Mouse (Mus musculus) gastrocnemius, postnatal 4 days (tissue): ENCODE data around the gene Cwc27. TPM values are rescaled to one million over a fixed set of nuclear protein-coding genes. Genes with fewer than 3 reads are reported as not detected.

Experiments used
- DNase-seq, 2 experiments: peaks; one replicate each; pipeline ENCODE4 v3.0.0; 2021 to 2022; ENCODE audit warnings: low spot score in 2 of 2, mixed read lengths in 2 of 2
- long read RNA-seq, 2 experiments: library from polyadenylated mRNA; stranded (forward); transcript quantifications; one replicate each; pipeline ENCODE4 v2.0.0; 2021
- total RNA-seq, 2 experiments: library from RNA; stranded (reverse); gene quantifications; 2 replicates each; pipeline ENCODE4 v1.2.3; 2021

Cwc27 gene
- 10 to 100 TPM; 20.1 to 22.6 TPM for total RNA-seq
- long read RNA-seq, experiment 1, transcript Cwc27-201 (14 exons, 2,071 nt): major isoform, 22 of 38 reads
- long read RNA-seq, experiment 1, partial matches to known transcripts: 7 of 38 reads
- long read RNA-seq, experiment 1, other reads (novel, unspliced or antisense): 9 of 38 reads
- long read RNA-seq, experiment 2, transcript Cwc27-201 (14 exons, 2,071 nt): major isoform, 12 of 20 reads
- long read RNA-seq, experiment 2, partial matches to known transcripts: 2 of 20 reads
- long read RNA-seq, experiment 2, other reads (novel, unspliced or antisense): 6 of 20 reads

DNA sequence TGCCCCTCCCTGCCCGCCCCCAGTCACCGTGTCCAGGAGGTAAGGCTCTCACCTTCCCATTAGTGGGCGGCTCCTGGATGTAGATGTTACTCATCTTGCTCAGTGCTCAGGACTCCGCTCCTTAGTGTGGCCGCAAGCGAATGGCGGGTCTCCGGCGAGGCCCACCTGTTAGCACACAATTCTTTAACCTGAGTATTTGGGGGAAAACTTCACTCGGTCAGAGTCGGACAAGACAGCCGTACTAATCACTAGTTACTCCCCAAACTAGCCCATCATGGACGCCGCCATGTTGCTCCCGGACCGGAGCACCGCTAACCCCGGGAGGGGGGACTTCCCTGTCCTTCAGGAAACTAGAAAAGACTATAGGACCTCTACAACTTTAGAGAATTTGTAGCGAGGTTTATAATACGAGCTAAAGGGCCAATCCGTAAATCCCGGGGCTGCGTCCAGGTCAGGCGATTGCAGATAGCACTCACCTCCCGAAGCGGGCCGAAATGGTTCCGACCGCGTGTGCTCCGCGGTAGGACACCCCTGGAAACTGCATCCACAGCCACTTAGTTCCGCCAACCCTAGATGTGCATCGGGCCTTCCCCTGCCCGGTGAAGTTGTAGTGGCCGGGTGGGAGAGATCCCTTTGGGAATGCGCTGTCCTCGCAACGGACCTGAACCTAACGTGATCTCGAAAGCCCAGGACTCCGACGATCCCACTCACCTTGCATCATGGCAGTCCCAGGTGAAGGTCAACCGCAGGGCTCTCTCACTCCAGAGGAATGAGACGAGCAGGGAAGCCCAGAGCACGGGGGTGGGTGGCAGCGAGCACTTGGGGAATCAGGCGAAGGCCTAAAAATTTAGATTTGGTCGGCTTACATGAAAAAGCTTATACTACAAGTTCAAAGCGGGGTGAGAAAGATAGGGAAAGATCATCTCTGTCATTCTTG, at the start of gene Cwc27:
TSS of gene Cwc27 (minus strand) at position 508 of the 937 bp plus-strand sequence.
- DNase-seq: peak; percentile 33 to 79

DNA sequence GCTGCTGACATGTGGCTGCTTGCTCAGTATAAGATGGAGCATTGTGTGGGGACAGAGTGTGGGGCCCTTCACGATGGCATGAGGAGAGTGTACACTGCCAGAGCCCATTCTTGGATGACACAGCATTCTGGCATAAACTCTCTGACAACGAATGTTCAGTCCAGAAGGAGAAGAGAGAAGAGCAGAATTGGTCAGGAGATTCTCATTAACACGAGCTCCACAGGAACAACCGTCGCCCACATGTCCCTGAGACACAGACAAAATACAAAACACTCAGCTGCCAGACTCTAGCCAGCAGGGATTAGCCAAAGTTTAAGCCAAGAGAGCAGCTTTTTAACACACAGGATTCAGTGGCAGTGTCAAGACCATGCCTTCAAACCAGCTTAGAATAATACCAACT, 49.8 kb upstream of the Cwc27 start:
- DNase-seq: no peak

- DNase-seq: peak in 1 of 2 experiments; percentile 28
These were observed 46.4 kb upstream of the Cwc27 start, which contains the start of gene Shisal2b for GRCm38 (mm10) chr13:104863127-104863979. Gene Shisal2b, minus strand, starts transcription at chr13:104863893.

DNA sequence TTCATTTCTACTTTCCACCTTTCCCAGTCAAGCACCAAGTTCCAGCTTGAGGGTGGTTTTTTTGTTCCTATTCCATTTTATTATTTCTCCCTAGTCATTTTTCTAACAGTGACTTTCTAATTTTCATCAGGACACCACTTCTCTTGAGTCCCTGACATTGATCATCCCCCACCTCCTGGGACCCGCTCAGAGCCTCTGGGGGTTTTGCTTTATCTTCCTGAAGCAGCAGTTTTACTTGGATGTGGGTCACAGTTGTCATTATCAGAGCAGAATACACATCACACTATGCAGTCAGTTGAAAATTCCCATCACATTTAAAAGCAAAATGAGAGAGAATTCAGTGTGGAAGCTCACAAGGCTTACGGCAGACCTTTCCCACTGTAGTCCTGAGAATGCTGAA, 36.7 kb upstream of the Cwc27 start:
- no peak for DNase-seq

GRCm38 (mm10) chr13:104843295-104844089, 26.6 kb upstream of the Cwc27 start:
- no peak for DNase-seq

DNA sequence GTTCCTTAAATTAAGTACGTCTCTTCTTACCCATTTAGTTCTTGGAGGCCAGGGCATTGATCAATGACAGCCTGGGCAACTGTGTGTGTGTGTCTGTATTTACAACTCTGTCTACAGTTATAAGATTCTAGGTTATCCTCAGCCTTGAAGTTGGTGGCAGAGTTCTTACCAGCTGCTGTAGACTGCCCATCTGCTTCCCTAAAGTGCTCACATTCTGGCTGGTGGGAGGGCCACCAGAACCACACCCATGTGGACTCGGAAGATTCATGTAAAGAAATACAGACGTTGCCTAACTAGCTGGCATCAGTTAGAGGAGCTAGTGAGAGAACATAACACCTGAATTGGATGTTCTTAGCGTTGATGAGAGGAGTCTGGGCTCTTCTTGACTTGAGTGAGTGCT, 25.0 kb upstream of the Cwc27 start:
- no peak for DNase-seq

DNA sequence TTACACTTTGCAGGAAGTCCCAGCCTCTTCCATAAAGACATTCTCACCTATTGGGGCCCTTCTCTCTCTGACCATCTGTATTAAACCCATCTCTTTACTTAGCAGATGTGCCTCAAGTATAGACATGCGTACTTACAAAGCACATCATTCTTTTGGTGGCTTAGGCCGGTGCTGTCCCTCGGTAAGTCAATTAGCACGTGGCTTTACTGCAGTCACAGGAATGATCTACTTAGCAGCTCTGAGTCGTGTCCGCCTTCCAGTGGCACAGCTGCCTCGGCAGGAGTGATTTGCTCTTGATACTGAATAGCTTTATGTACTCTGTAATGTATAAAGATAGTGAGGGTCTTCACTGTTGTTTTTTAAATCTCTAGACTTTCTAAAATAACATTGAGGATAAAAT, 20.7 kb upstream of the Cwc27 start:
- DNase-seq: no peak

DNA sequence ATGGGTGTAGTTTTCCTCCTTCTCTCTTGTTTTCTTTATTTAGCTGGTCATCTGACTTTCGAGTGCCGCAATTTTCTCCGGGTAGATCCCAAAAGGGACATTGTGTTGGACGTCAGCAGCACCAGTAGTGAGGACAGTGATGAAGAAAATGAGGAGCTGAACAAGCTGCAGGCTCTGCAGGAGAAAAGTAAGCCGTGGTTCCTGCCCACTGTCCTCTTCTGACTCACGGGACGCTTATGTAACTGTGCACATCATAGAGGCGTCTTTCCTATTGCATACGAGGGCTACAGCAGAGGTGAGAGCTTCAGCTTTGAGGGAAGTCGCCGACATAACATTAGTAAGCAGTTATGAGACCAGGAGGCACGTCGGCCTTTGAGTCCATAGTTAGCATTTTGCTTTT, 15.9 kb upstream of the Cwc27 start:
- no peak for DNase-seq

DNA sequence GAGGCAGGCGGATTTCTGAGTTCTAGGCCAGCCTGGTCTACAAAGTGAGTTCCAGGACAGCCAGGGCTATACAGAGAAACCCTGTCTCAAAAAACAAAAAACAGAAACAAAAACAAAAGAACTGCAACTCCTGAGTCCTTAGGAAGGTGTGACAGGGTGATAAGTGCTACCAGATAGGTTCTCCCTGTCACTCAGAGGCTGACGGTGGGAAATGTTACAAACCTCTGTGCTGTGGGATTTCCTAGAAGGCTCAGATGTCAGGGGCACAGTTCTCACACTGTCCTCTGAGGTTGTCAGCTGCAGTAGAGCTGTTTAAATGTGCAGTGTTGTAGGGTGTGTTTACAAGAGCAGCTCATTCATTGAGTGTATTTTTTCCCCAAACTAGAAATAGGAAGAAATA, 8.5 kb upstream of the Cwc27 start:
- DNase-seq: no peak

DNA sequence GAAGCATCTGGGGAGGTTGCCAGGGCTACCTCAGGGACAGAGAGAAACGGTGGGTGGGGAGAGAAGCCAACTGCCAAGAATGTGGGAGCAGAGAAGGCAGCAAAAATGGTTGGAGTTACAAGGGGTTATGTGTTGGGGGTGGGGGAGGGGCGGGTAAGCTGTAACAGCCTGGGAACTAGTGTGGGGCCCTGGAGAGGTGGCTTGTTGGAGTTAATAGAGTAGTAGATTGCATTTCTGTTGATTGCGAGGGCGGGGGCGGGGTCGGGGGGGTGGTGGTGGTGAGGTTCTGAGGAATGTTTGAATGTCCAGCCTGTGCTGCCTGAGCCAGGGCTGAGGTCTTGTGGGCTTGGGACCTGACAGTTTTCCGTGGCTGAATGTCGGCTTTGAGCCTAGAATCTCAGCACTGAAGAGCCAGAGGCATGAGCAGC, 5.5 kb upstream of the Cwc27 start:
- no peak for DNase-seq

DNA sequence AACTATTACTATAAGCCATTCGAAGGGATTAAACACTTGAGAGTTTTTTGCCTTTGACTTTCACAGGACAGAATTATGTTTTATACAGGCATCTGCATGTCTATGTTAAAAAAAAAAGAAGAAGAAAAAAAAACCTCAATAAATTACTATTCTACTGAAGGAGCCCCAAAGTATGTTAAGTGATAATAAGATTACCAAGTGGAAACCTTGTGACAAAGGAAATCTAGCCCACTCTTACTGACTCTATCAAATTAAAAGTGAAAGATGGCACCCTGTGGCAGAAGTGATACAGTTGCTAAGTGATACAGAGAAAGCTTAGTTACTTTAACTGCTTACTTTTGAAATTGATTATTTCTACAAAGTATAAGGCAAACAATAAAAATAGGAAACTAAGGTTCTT, 5.0 kb upstream of the Cwc27 start:
- no peak for DNase-seq

- no peak for DNase-seq
These were observed 4.2 kb upstream of the Cwc27 start for GRCm38 (mm10) chr13:104821192-104821591.

- no peak for DNase-seq
These were observed 754 bp upstream of the Cwc27 start for GRCm38 (mm10) chr13:104817696-104818095.

GRCm38 (mm10) chr13:104816270-104816634, 690 bp downstream of the Cwc27 start:
- DNase-seq: no peak

GRCm38 (mm10) chr13:104805681-104806080, 11.3 kb downstream of the Cwc27 start:
- DNase-seq: no peak

DNA sequence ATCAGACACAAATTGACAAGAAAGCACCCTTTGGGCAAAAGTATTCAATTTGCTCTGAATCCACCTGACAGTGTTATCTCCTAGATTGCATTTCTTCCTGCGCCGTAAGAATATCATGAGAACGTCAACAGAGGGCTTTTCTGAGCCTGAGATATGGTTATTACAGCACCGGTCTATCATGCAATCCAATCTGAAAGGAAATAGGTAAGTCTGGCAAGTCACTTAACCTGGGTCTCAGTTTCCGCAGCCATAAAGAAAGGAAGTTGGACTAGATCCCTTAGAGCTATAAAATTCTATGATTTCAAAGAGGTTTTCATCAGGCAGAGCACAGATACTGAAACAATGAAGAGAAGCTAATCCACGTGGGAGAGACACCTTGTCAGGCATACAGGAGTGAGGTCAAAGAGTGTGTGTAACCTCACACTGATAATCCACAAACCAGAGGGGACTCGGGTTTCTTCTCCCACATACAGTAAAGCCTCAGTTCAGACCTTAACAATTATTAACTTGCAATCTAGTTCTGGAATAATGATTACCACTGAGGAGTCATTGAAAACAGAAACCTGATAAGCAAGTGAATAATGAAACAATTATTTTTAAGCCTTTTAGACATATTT, 17.3 kb downstream of the Cwc27 start:
- no peak for DNase-seq

DNA sequence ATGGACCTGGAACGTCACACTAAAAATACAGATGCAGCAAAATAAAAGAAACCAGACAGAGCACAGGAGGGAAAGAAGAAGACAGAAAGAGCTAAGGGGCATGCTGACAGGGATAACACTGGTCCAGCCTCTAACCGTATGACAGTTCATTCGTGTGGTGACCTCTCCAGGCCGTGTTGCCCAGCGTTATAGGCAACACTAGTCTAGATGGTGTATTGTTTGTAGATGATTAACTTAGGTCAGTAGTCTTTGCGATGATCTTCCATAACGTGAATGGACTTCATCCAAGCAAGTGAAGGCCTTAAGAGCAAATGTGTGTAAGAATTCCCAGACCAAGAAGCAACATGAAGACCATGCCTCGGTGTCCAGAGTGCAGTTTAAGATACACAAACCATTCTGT, 17.9 kb downstream of the Cwc27 start:
- DNase-seq: no peak

- no peak for DNase-seq
These were observed 22.5 kb downstream of the Cwc27 start for GRCm38 (mm10) chr13:104794421-104794820.

GRCm38 (mm10) chr13:104792184-104792583, 24.8 kb downstream of the Cwc27 start, which contains the start of gene Srek1ip1:
Gene Srek1ip1, plus strand, starts transcription at chr13:104792484.
- DNase-seq: no peak

GRCm38 (mm10) chr13:104789663-104790062, 27.3 kb downstream of the Cwc27 start:
- no peak for DNase-seq
